Mouse (Mus musculus) bone marrow, adult 2 months (tissue): ENCODE results near the gene Crtac1.

Experiments
- CTCF ChIP-seq: fragments of 200-500 bp; IDR thresholded peaks from 2 replicates; pipeline ENCODE4 v1.5.1; 2011; ENCODE audit warnings: low read length, control low read depth; ENCODE audit not compliant: control insufficient read depth, insufficient read depth
- POLR2A ChIP-seq: fragments of 200-500 bp; IDR thresholded peaks from 2 replicates; pipeline ENCODE4 v1.6.1; 2011; ENCODE audit warnings: low read depth, mild to moderate bottlenecking, control low read depth, low read length, borderline replicate concordance; ENCODE audit not compliant: control insufficient read depth

GRCm38 (mm10) chr19:42311332-42311731 lies 120.3 kb downstream of the Crtac1 start:
- TF ChIP-seq CTCF (no peak), POLR2A (no peak)
